Mouse (Mus musculus): ENCODE measurements around the gene Adgrb2. TPM values are rescaled to one million over a fixed set of nuclear protein-coding genes. Genes with fewer than 3 reads are reported as not detected.

Gene Adgrb2
- polyA plus RNA-seq, 1 experiment from 2014 or later = 0.70 TPM

GRCm38 (mm10) chr4:130016010-130016409 lies 31.3 kb downstream of the Adgrb2 start:
- no peak for TF ChIP-seq CTCF (IDR thresholded peaks at IDR 0.05; ENCODE audit: low read depth)
- Histone ChIP-seq H3K4me3 (ENCODE audit: low read depth, low read length) (no peak overlapping the region), H3K27me3 (replicated peaks; ENCODE audit: control insufficient read depth, insufficient read depth, low read length) (no peaks in the 10 kb centered on the region), H3K27ac (ENCODE audit: low read depth, low read length) (no peak overlapping the region), H3K9me3 (ENCODE audit: control insufficient read depth) (no peaks in the 10 kb centered on the region), H3K4me2 (replicated peaks; ENCODE audit: low read depth) (no peak overlapping the region), H3K36me3 (ENCODE audit: control insufficient read depth, insufficient read depth) (no peaks in the 10 kb centered on the region), H3K9ac (ENCODE audit: low read depth, low read length) (no peak overlapping the region), H3K4me1 (replicated peaks; ENCODE audit: control insufficient read depth, insufficient read depth, low read length) (no peaks in the 10 kb centered on the region)
- no peak for ATAC-seq
- 57% methylated on average over 4 of the region's 4 CpGs for WGBS

GRCm38 (mm10) chr4:130017036-130017674 lies 32.5 kb downstream of the Adgrb2 start:
- Histone ChIP-seq H3K27me3 (replicated peaks; ENCODE audit: control insufficient read depth, insufficient read depth, low read length) (no peaks in the 10 kb centered on the region), H3K9me3 (ENCODE audit: control insufficient read depth) (no peaks in the 10 kb centered on the region), H3K27ac (ENCODE audit: low read depth, low read length) (no peak overlapping the region), H3K4me2 (replicated peaks; ENCODE audit: low read depth) (no peak overlapping the region), H3K9ac (ENCODE audit: low read depth, low read length) (no peak overlapping the region), H3K4me3 (ENCODE audit: low read depth, low read length) (no peak overlapping the region), H3K4me1 (replicated peaks; ENCODE audit: control insufficient read depth, insufficient read depth, low read length) (no peaks in the 10 kb centered on the region), H3K36me3 (ENCODE audit: control insufficient read depth, insufficient read depth) (no peaks in the 10 kb centered on the region)
- 66% methylated on average over 18 of the region's 18 CpGs for WGBS
- no peak for ATAC-seq
- TF ChIP-seq CTCF (IDR thresholded peaks at IDR 0.05; ENCODE audit: low read depth) = no peak

GRCm38 (mm10) chr4:130022952-130023351 lies 38.3 kb downstream of the Adgrb2 start:
- no peaks in the 10 kb centered on the region for H3K36me3 ChIP-seq (ENCODE audit: control insufficient read depth, insufficient read depth)
- no peak for ATAC-seq
- H3K9ac ChIP-seq (ENCODE audit: low read depth, low read length) = no peak overlapping the region
- H3K4me3 ChIP-seq (ENCODE audit: low read depth, low read length) = no peak overlapping the region
- H3K27me3 ChIP-seq (replicated peaks; ENCODE audit: control insufficient read depth, insufficient read depth, low read length) = no peaks in the 10 kb centered on the region
- no peak overlapping the region for H3K27ac ChIP-seq (ENCODE audit: low read depth, low read length)
- no peak for TF ChIP-seq CTCF (IDR thresholded peaks at IDR 0.05; ENCODE audit: low read depth)
- no peaks in the 10 kb centered on the region for H3K4me1 ChIP-seq (replicated peaks; ENCODE audit: control insufficient read depth, insufficient read depth, low read length)
- 65% methylated on average over 8 of the region's 8 CpGs for WGBS
- no peaks in the 10 kb centered on the region for H3K9me3 ChIP-seq (ENCODE audit: control insufficient read depth)
- no peak overlapping the region for H3K4me2 ChIP-seq (replicated peaks; ENCODE audit: low read depth)

GRCm38 (mm10) chr4:130023511-130024231 lies 39.0 kb downstream of the Adgrb2 start:
- no peak overlapping the region for H3K4me2 ChIP-seq (replicated peaks; ENCODE audit: low read depth)
- no peaks in the 10 kb centered on the region for H3K9me3 ChIP-seq (ENCODE audit: control insufficient read depth)
- H3K27ac ChIP-seq (ENCODE audit: low read depth, low read length) = no peak overlapping the region
- H3K36me3 ChIP-seq (ENCODE audit: control insufficient read depth, insufficient read depth) = no peaks in the 10 kb centered on the region
- H3K4me1 ChIP-seq (replicated peaks; ENCODE audit: control insufficient read depth, insufficient read depth, low read length) = no peaks in the 10 kb centered on the region
- TF ChIP-seq CTCF (IDR thresholded peaks at IDR 0.05; ENCODE audit: low read depth) = no peak
- no peak for ATAC-seq
- H3K27me3 ChIP-seq (replicated peaks; ENCODE audit: control insufficient read depth, insufficient read depth, low read length) = no peaks in the 10 kb centered on the region
- H3K9ac ChIP-seq (ENCODE audit: low read depth, low read length) = no peak overlapping the region
- 66% methylated on average over 10 of the region's 10 CpGs for whole genome bisulfite sequencing
- no peak overlapping the region for H3K4me3 ChIP-seq (ENCODE audit: low read depth, low read length)

GRCm38 (mm10) chr4:130025544-130025943 lies 40.9 kb downstream of the Adgrb2 start:
- H3K4me2 ChIP-seq (replicated peaks; ENCODE audit: low read depth) = no peak overlapping the region
- no peaks in the 10 kb centered on the region for H3K4me1 ChIP-seq (replicated peaks; ENCODE audit: control insufficient read depth, insufficient read depth, low read length)
- 36% methylated on average over 8 of the region's 8 CpGs for WGBS
- no peak for TF ChIP-seq CTCF (IDR thresholded peaks at IDR 0.05; ENCODE audit: low read depth)
- no peak overlapping the region for H3K4me3 ChIP-seq (ENCODE audit: low read depth, low read length)
- H3K9ac ChIP-seq (ENCODE audit: low read depth, low read length) = no peak overlapping the region
- no peaks in the 10 kb centered on the region for H3K9me3 ChIP-seq (ENCODE audit: control insufficient read depth)
- ATAC-seq = no peak
- no peaks in the 10 kb centered on the region for H3K27me3 ChIP-seq (replicated peaks; ENCODE audit: control insufficient read depth, insufficient read depth, low read length)
- H3K36me3 ChIP-seq (ENCODE audit: control insufficient read depth, insufficient read depth) = no peaks in the 10 kb centered on the region
- no peak overlapping the region for H3K27ac ChIP-seq (ENCODE audit: low read depth, low read length)

- WGBS = 76% methylated on average over 2 of the region's 2 CpGs
- H3K27ac ChIP-seq (ENCODE audit: low read depth, low read length) = no peak overlapping the region
Observed at GRCm38 (mm10) chr4:130031146-130031545, 46.5 kb downstream of the Adgrb2 start.

More at GRCm38 (mm10) chr4:130031146-130031545, 46.5 kb downstream of the Adgrb2 start:
- no peak for ATAC-seq
- Histone ChIP-seq H3K36me3 (ENCODE audit: control insufficient read depth, insufficient read depth) (no peaks in the 10 kb centered on the region), H3K9ac (ENCODE audit: low read depth, low read length) (no peak overlapping the region), H3K27me3 (replicated peaks; ENCODE audit: control insufficient read depth, insufficient read depth, low read length) (no peaks in the 10 kb centered on the region), H3K9me3 (ENCODE audit: control insufficient read depth) (no peaks in the 10 kb centered on the region), H3K4me2 (replicated peaks; ENCODE audit: low read depth) (no peak overlapping the region), H3K4me3 (ENCODE audit: low read depth, low read length) (no peak overlapping the region), H3K4me1 (replicated peaks; ENCODE audit: control insufficient read depth, insufficient read depth, low read length) (no peaks in the 10 kb centered on the region)
- no peak for TF ChIP-seq CTCF (IDR thresholded peaks at IDR 0.05; ENCODE audit: low read depth)
